ENCODE assay signal across 21 mouse cellular contexts in genomic region chr10:34327144-34327543, GRCm38 (mm10). TPM values are rescaled to one million over a fixed set of nuclear protein-coding genes. Genes with fewer than 3 reads are reported as not detected.
A peak's percentile ranks its signal among the peaks of the same experiment; 100 is the strongest.
DNase-seq lines count a peak whose midpoint lies in the region; ATAC-seq and TF ChIP-seq lines count a peak whose summit lies in the region.
"Had no signal": no experiment of that assay in that cellular context is flagged by ENCODE, and none has a peak within 500 bp of the region (broad histone marks: within the 10 kb centered on the region; RNA-seq: fewer than 3 reads in every experiment).

No protein-coding gene starts in this region.

- no peak overlapping the region for H3K4me2 ChIP-seq in forebrain, embryonic 11.5 days (ENCODE audit: low read depth, low read length, severe bottlenecking)
- H3K4me2 ChIP-seq in forebrain, postnatal 0 days (ENCODE audit: low read depth): no peak overlapping the region
- no peak overlapping the region for H3K4me2 ChIP-seq in forebrain, embryonic 16.5 days (ENCODE audit: low read length)
- H3K4me2 ChIP-seq in forebrain, embryonic 15.5 days (replicated peaks): no peak overlapping the region
- H3K4me2 ChIP-seq in hindbrain, embryonic 16.5 days (ENCODE audit: low read length): no peak overlapping the region
- H3K4me2 ChIP-seq in hindbrain, postnatal 0 days (ENCODE audit: low read depth, low read length): no peak overlapping the region
- H3K4me2 ChIP-seq in midbrain, embryonic 13.5 days (replicated peaks): no peak overlapping the region
- H3K4me2 ChIP-seq in midbrain, embryonic 16.5 days (ENCODE audit: low read length): no peak overlapping the region
- H3K4me2 ChIP-seq: embryonic facial prominence, embryonic 13.5 days; heart, embryonic 11.5 days had no signal

- ATAC-seq in forebrain, embryonic 11.5 days (replicated peaks; ENCODE audit: low FRiP score): 0 out of 2 replicates have a peak, but pooled peaks have one; percentile 40
- ATAC-seq in forebrain, postnatal 0 days: no peak
- ATAC-seq in forebrain, embryonic 16.5 days: peak; percentile 15; the same call in 1 of the 2 replicates
- no peak; the same call in 1 of the 2 replicates for ATAC-seq in forebrain, embryonic 15.5 days (replicated peaks)
- ATAC-seq in hindbrain, embryonic 16.5 days: 0 out of 2 replicates have a peak, but pooled peaks have one; percentile 20
- ATAC-seq in hindbrain, postnatal 0 days: no peak
- ATAC-seq in midbrain, embryonic 13.5 days: peak; percentile 69
- ATAC-seq in midbrain, embryonic 16.5 days: no peak
- ATAC-seq: activated CD4-positive, CD25-positive, alpha-beta regulatory T cell, adult 4 months; intestine, postnatal 0 days had no signal

- H3K27me3 ChIP-seq in forebrain, embryonic 11.5 days (ENCODE audit: control insufficient read depth, insufficient read depth, low read length): no peaks in the 10 kb centered on the region
- no peaks in the 10 kb centered on the region for H3K27me3 ChIP-seq in forebrain, postnatal 0 days (ENCODE audit: insufficient read depth, low read length)
- no peaks in the 10 kb centered on the region for H3K27me3 ChIP-seq in forebrain, embryonic 16.5 days (replicated peaks; ENCODE audit: control insufficient read depth, insufficient read depth, low read length)
- H3K27me3 ChIP-seq in forebrain, embryonic 15.5 days: no peaks in the 10 kb centered on the region
- H3K27me3 ChIP-seq in hindbrain, embryonic 16.5 days (replicated peaks; ENCODE audit: control insufficient read depth, insufficient read depth, low read length): no peaks in the 10 kb centered on the region
- no peaks in the 10 kb centered on the region for H3K27me3 ChIP-seq in hindbrain, postnatal 0 days (ENCODE audit: insufficient read depth, low read length)
- H3K27me3 ChIP-seq in midbrain, embryonic 13.5 days: no peaks in the 10 kb centered on the region
- no peaks in the 10 kb centered on the region for H3K27me3 ChIP-seq in midbrain, embryonic 16.5 days (ENCODE audit: control insufficient read depth, insufficient read depth, low read depth, low read length)
- H3K27me3 ChIP-seq: embryonic facial prominence, embryonic 13.5 days had no signal

- no peak overlapping the region for H3K9ac ChIP-seq in forebrain, embryonic 11.5 days (ENCODE audit: low read length)
- no peak overlapping the region for H3K9ac ChIP-seq in forebrain, postnatal 0 days
- no peak overlapping the region for H3K9ac ChIP-seq in forebrain, embryonic 16.5 days (replicated peaks; ENCODE audit: low read depth, low read length)
- no peak overlapping the region for H3K9ac ChIP-seq in forebrain, embryonic 15.5 days (replicated peaks)
- H3K9ac ChIP-seq in hindbrain, embryonic 16.5 days (ENCODE audit: low read depth, low read length): no peak overlapping the region
- H3K9ac ChIP-seq in hindbrain, postnatal 0 days (replicated peaks; ENCODE audit: low read length): no peak overlapping the region
- no peak overlapping the region for H3K9ac ChIP-seq in midbrain, embryonic 13.5 days (replicated peaks)
- no peak overlapping the region for H3K9ac ChIP-seq in midbrain, embryonic 16.5 days (ENCODE audit: low read depth, low read length)
- H3K9ac ChIP-seq: embryonic facial prominence, embryonic 13.5 days had no signal

- H3K27ac ChIP-seq in forebrain, embryonic 11.5 days (ENCODE audit: low read depth, low read length): no peak overlapping the region
- no peak overlapping the region for H3K27ac ChIP-seq in forebrain, postnatal 0 days (ENCODE audit: low read depth, low read length)
- H3K27ac ChIP-seq in forebrain, embryonic 16.5 days (ENCODE audit: low read length): no peak overlapping the region
- no peak overlapping the region for H3K27ac ChIP-seq in forebrain, embryonic 15.5 days (replicated peaks)
- no peak overlapping the region for H3K27ac ChIP-seq in hindbrain, embryonic 16.5 days (ENCODE audit: low read depth, low read length)
- H3K27ac ChIP-seq in hindbrain, postnatal 0 days: no peak overlapping the region
- no peak overlapping the region for H3K27ac ChIP-seq in midbrain, embryonic 13.5 days
- no peak overlapping the region for H3K27ac ChIP-seq in midbrain, embryonic 16.5 days (ENCODE audit: low read length)
- H3K27ac ChIP-seq: embryonic facial prominence, embryonic 10.5 days; embryonic facial prominence, embryonic 13.5 days; gastrocnemius, adult 2 months had no signal

- H3K9me3 ChIP-seq in forebrain, embryonic 11.5 days (ENCODE audit: control insufficient read depth, low read length): no peaks in the 10 kb centered on the region
- H3K9me3 ChIP-seq in forebrain, postnatal 0 days (ENCODE audit: low read length): no peaks in the 10 kb centered on the region
- H3K9me3 ChIP-seq in forebrain, embryonic 16.5 days (ENCODE audit: control insufficient read depth, low read length): no peaks in the 10 kb centered on the region
- no peaks in the 10 kb centered on the region for H3K9me3 ChIP-seq in forebrain, embryonic 15.5 days
- H3K9me3 ChIP-seq in hindbrain, embryonic 16.5 days (ENCODE audit: control insufficient read depth, low read length): no peaks in the 10 kb centered on the region
- no peaks in the 10 kb centered on the region for H3K9me3 ChIP-seq in hindbrain, postnatal 0 days (ENCODE audit: low read length)
- H3K9me3 ChIP-seq in midbrain, embryonic 13.5 days: no peaks in the 10 kb centered on the region
- H3K9me3 ChIP-seq in midbrain, embryonic 16.5 days (replicated peaks; ENCODE audit: control insufficient read depth, low read length, poor library complexity, severe bottlenecking): no peaks in the 10 kb centered on the region
- H3K9me3 ChIP-seq: embryonic facial prominence, embryonic 10.5 days; embryonic facial prominence, embryonic 13.5 days had no signal

- H3K36me3 ChIP-seq in forebrain, embryonic 11.5 days (ENCODE audit: control insufficient read depth, insufficient read depth, low read length): no peaks in the 10 kb centered on the region
- H3K36me3 ChIP-seq in forebrain, postnatal 0 days (ENCODE audit: insufficient read depth): no peaks in the 10 kb centered on the region
- no peaks in the 10 kb centered on the region for H3K36me3 ChIP-seq in forebrain, embryonic 16.5 days (ENCODE audit: control insufficient read depth, insufficient read depth)
- H3K36me3 ChIP-seq in forebrain, embryonic 15.5 days: no peaks in the 10 kb centered on the region
- no peaks in the 10 kb centered on the region for H3K36me3 ChIP-seq in hindbrain, embryonic 16.5 days (ENCODE audit: control insufficient read depth, insufficient read depth, low read length)
- H3K36me3 ChIP-seq in hindbrain, postnatal 0 days (ENCODE audit: insufficient read depth, low read length): no peaks in the 10 kb centered on the region
- no peaks in the 10 kb centered on the region for H3K36me3 ChIP-seq in midbrain, embryonic 13.5 days
- H3K36me3 ChIP-seq in midbrain, embryonic 16.5 days (ENCODE audit: control insufficient read depth, insufficient read depth, low read length): no peaks in the 10 kb centered on the region
- H3K36me3 ChIP-seq: embryonic facial prominence, embryonic 10.5 days; embryonic facial prominence, embryonic 13.5 days had no signal

- no peaks in the 10 kb centered on the region for H3K4me1 ChIP-seq in forebrain, embryonic 11.5 days (replicated peaks; ENCODE audit: control insufficient read depth, insufficient read depth, low read length)
- H3K4me1 ChIP-seq in forebrain, postnatal 0 days (ENCODE audit: insufficient read depth): no peaks in the 10 kb centered on the region
- H3K4me1 ChIP-seq in forebrain, embryonic 16.5 days (replicated peaks; ENCODE audit: control insufficient read depth, insufficient read depth, low read length): no peaks in the 10 kb centered on the region
- H3K4me1 ChIP-seq in forebrain, embryonic 15.5 days: no peaks in the 10 kb centered on the region
- no peaks in the 10 kb centered on the region for H3K4me1 ChIP-seq in hindbrain, embryonic 16.5 days (ENCODE audit: control insufficient read depth, insufficient read depth, low read depth, low read length)
- no peaks in the 10 kb centered on the region for H3K4me1 ChIP-seq in hindbrain, postnatal 0 days (ENCODE audit: insufficient read depth, low read length)
- no peaks in the 10 kb centered on the region for H3K4me1 ChIP-seq in midbrain, embryonic 13.5 days (replicated peaks)
- no peaks in the 10 kb centered on the region for H3K4me1 ChIP-seq in midbrain, embryonic 16.5 days (ENCODE audit: control insufficient read depth, insufficient read depth, low read length)
- H3K4me1 ChIP-seq: embryonic facial prominence, embryonic 10.5 days; embryonic facial prominence, embryonic 13.5 days had no signal

- no peak overlapping the region for H3K4me3 ChIP-seq in forebrain, embryonic 11.5 days (ENCODE audit: low read depth, low read length)
- no peak overlapping the region for H3K4me3 ChIP-seq in forebrain, postnatal 0 days (ENCODE audit: low read depth, low read length)
- no peak overlapping the region for H3K4me3 ChIP-seq in forebrain, embryonic 16.5 days (replicated peaks; ENCODE audit: low read length)
- no peak overlapping the region for H3K4me3 ChIP-seq in forebrain, embryonic 15.5 days
- no peak overlapping the region for H3K4me3 ChIP-seq in hindbrain, embryonic 16.5 days (ENCODE audit: low read length)
- H3K4me3 ChIP-seq in hindbrain, postnatal 0 days (ENCODE audit: low read length): no peak overlapping the region
- no peak overlapping the region for H3K4me3 ChIP-seq in midbrain, embryonic 13.5 days (replicated peaks)
- H3K4me3 ChIP-seq in midbrain, embryonic 16.5 days (ENCODE audit: low read depth, low read length): no peak overlapping the region
- H3K4me3 ChIP-seq: embryonic facial prominence, embryonic 10.5 days; embryonic facial prominence, embryonic 13.5 days; erythroblast, embryonic 14.5 days; gastrocnemius, adult 2 months had no signal

- WGBS in forebrain, embryonic 11.5 days: 59% methylated on average over 5 of the region's 5 CpGs
- 66% methylated on average over 5 of the region's 5 CpGs for WGBS in forebrain, postnatal 0 days
- 55% methylated on average over 5 of the region's 5 CpGs for WGBS in forebrain, embryonic 16.5 days
- 63% methylated on average over 5 of the region's 5 CpGs for WGBS in forebrain, embryonic 15.5 days
- WGBS in hindbrain, embryonic 16.5 days: 64% methylated on average over 5 of the region's 5 CpGs
- 59% methylated on average over 5 of the region's 5 CpGs for WGBS in hindbrain, postnatal 0 days
- WGBS in midbrain, embryonic 13.5 days: 69% methylated on average over 5 of the region's 5 CpGs
- 59% methylated on average over 5 of the region's 5 CpGs for WGBS in midbrain, embryonic 16.5 days

- DNase-seq in forebrain, embryonic 11.5 days (ENCODE audit: low spot score): no peak
- DNase-seq in forebrain, postnatal 0 days: no peak
- DNase-seq in hindbrain, postnatal 0 days (ENCODE audit: low spot score): no peak
- DNase-seq: adrenal gland, adult 8-10 months; adrenal gland, postnatal 25 days; cerebellum, adult 11-12 months; cerebellum, postnatal 36 days; gastrocnemius, adult 2 months; gastrocnemius, postnatal 14 days; heart, adult 11 months had no signal

- TF ChIP-seq CTCF in forebrain, postnatal 0 days (IDR thresholded peaks at IDR 0.05; ENCODE audit: low read depth): no peak
- TF ChIP-seq CTCF in hindbrain, postnatal 0 days (IDR thresholded peaks at IDR 0.05; ENCODE audit: low read depth): no peak

RNA-seq across cellular contexts. Expression of gene Tspyl4, which starts 29.9 kb away (rescaled TPM):
- polyA plus RNA-seq in forebrain, embryonic 11.5 days (2014; fragmentation: Nextera tagmentation; extraction: Ambion mirVana): 18.1 and 23.8 TPM in 2 replicates
- total RNA-seq in forebrain, postnatal 0 days (2014; rRNA removed): 400 and 473 TPM in 2 replicates
- 287 and 333 TPM in 2 replicates for polyA plus RNA-seq in forebrain, postnatal 0 days (2015; fragmentation: Nextera tagmentation; extraction: Ambion mirVana)
- 216 and 262 TPM in 2 replicates for polyA plus RNA-seq in forebrain, embryonic 16.5 days (2015; fragmentation: Nextera tagmentation; extraction: Ambion mirVana)
- 166 and 196 TPM in 2 replicates for polyA plus RNA-seq in forebrain, embryonic 15.5 days (2015; fragmentation: Nextera tagmentation; extraction: Ambion mirVana)
- polyA plus RNA-seq in hindbrain, embryonic 16.5 days (2015; fragmentation: Nextera tagmentation; extraction: Ambion mirVana): 413 and 424 TPM in 2 replicates
- 482 and 493 TPM in 2 replicates for total RNA-seq in hindbrain, postnatal 0 days (2014; rRNA removed)
- 400 and 429 TPM in 2 replicates for polyA plus RNA-seq in hindbrain, postnatal 0 days (2015; fragmentation: Nextera tagmentation; extraction: Ambion mirVana)
- polyA plus RNA-seq in midbrain, embryonic 13.5 days (2015; fragmentation: Nextera tagmentation; extraction: Ambion mirVana): 207 and 216 TPM in 2 replicates
- 406 and 423 TPM in 2 replicates for polyA plus RNA-seq in midbrain, embryonic 16.5 days (2015; fragmentation: Nextera tagmentation; extraction: Ambion mirVana)
- polyA plus RNA-seq: erythroblast, embryonic 14.5 days had no signal

RNA-seq across cellular contexts. Expression of gene Tspyl1, which starts 45.2 kb away (rescaled TPM):
- 61.0 and 68.6 TPM in 2 replicates for polyA plus RNA-seq in forebrain, embryonic 11.5 days (2014; fragmentation: Nextera tagmentation; extraction: Ambion mirVana)
- total RNA-seq in forebrain, postnatal 0 days (2014; rRNA removed): 107 and 108 TPM in 2 replicates
- polyA plus RNA-seq in forebrain, postnatal 0 days (2015; fragmentation: Nextera tagmentation; extraction: Ambion mirVana): 128 and 138 TPM in 2 replicates
- 138 TPM in 2 replicates for polyA plus RNA-seq in forebrain, embryonic 16.5 days (2015; fragmentation: Nextera tagmentation; extraction: Ambion mirVana)
- 133 and 134 TPM in 2 replicates for polyA plus RNA-seq in forebrain, embryonic 15.5 days (2015; fragmentation: Nextera tagmentation; extraction: Ambion mirVana)
- polyA plus RNA-seq in hindbrain, embryonic 16.5 days (2015; fragmentation: Nextera tagmentation; extraction: Ambion mirVana): 125 and 134 TPM in 2 replicates
- total RNA-seq in hindbrain, postnatal 0 days (2014; rRNA removed): 75.1 and 81.5 TPM in 2 replicates
- 129 and 132 TPM in 2 replicates for polyA plus RNA-seq in hindbrain, postnatal 0 days (2015; fragmentation: Nextera tagmentation; extraction: Ambion mirVana)
- 137 and 142 TPM in 2 replicates for polyA plus RNA-seq in midbrain, embryonic 13.5 days (2015; fragmentation: Nextera tagmentation; extraction: Ambion mirVana)
- polyA plus RNA-seq in midbrain, embryonic 16.5 days (2015; fragmentation: Nextera tagmentation; extraction: Ambion mirVana): 128 and 149 TPM in 2 replicates

Comparison
In these comparisons a context has a peak if more than half of its experiments do, and no peak if none do; other contexts are left out.
1. ATAC-seq: peak in forebrain, embryonic 11.5 days (single experiment), forebrain, embryonic 16.5 days (single experiment), hindbrain, embryonic 16.5 days (single experiment) and midbrain, embryonic 13.5 days (single experiment); none in forebrain, postnatal 0 days (single experiment), forebrain, embryonic 15.5 days (single experiment), hindbrain, postnatal 0 days (single experiment) and midbrain, embryonic 16.5 days (single experiment).